Mouse (Mus musculus) embryonic fibroblast, embryonic 13.5 days (primary cell): ENCODE results near the gene Pop7.

Source experiments
- CTCF ChIP-seq: IDR thresholded peaks from 2 replicates; pipeline ENCODE4 v1.5.1; 2011; ENCODE audit warnings: mild to moderate bottlenecking, control low read depth, low read length, moderate library complexity, borderline replicate concordance; ENCODE audit not compliant: insufficient read depth
- POLR2A ChIP-seq: IDR thresholded peaks from 2 replicates; pipeline ENCODE4 v1.6.1; 2011; ENCODE audit warnings: low read depth, mild to moderate bottlenecking, control low read depth, low read length, moderate library complexity

DNA sequence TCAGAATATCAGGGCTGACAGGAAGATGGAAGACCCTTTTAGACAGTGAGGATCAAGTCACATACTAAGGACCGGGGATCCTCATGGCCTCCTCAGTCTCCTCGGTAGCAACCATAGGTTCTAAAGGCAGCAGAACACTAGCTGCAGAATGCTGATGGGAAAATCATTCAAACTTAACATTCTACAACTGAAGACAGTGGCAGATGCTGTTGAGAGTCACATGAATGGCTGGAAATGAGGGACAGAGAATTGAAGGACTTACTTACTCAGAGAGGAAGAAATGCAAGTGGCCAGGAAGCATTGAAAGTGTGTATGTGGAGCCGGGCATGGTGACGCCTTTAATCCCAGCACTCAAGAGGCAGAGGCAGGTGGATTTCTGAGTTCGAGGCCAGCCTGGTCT is 25.4 kb downstream of the Pop7 start, which contains the start of gene Zan:
- TF ChIP-seq CTCF (no peak), POLR2A (no peak)
